Mouse (Mus musculus) CH12.LX (cell line): ENCODE data around the gene Lhfp. TPM values are rescaled to one million over a fixed set of nuclear protein-coding genes. Genes with fewer than 3 reads are reported as not detected.

ENCODE experiments used
- DNase-seq: peaks from one replicate; pipeline ENCODE4 v3.0.0-alpha.2; 2013; ENCODE audit errors: extremely low read depth
- H3K27ac ChIP-seq: 2 replicates; pipeline ENCODE4 v1.5.1; 2012; ENCODE audit warnings: low read depth, mild to moderate bottlenecking, control low read depth, moderate library complexity; ENCODE audit not compliant: insufficient read depth
- H3K27me3 ChIP-seq: replicated peaks from 2 replicates; pipeline ENCODE3; 2012; ENCODE audit warnings: inconsistent platforms
- H3K36me3 ChIP-seq, 2 experiments: replicated peaks in 1 of 2; 2 replicates each; pipeline versions ENCODE3 to v1.6.1; 2012; ENCODE audit warnings: inconsistent platforms in 1 of 2, low read length in 1 of 2, mild to moderate bottlenecking in 1 of 2, mixed read lengths in 1 of 2, moderate library complexity in 1 of 2; ENCODE audit not compliant: control insufficient read depth in 1 of 2, insufficient read depth in 1 of 2
- H3K4me1 ChIP-seq, 2 experiments: 2 replicates each; pipeline ENCODE4 v1.6.1; 2012; ENCODE audit warnings: inconsistent platforms in 1 of 2, moderate library complexity in 1 of 2; ENCODE audit not compliant: insufficient read depth in 2 of 2, control insufficient read depth in 1 of 2
- H3K4me2 ChIP-seq: 2 replicates; pipeline ENCODE4 v1.6.1; 2012; ENCODE audit warnings: low read depth, mild to moderate bottlenecking, control low read depth; ENCODE audit not compliant: poor library complexity, insufficient read depth, severe bottlenecking
- H3K4me3 ChIP-seq, 3 experiments: fragments of 150-350 bp in 1 of 3; sonication (generic) in 1 of 3; replicated peaks in 1 of 3; 2 replicates each; pipeline versions ENCODE3 to v1.5.1; 2011 to 2012; ENCODE audit warnings: low read depth in 2 of 3, low read length in 2 of 3, mild to moderate bottlenecking in 2 of 3, moderate library complexity in 2 of 3, control low read depth in 1 of 3, improper control_type of control experiment in 1 of 3, inconsistent platforms in 1 of 3, mixed read lengths in 1 of 3; ENCODE audit not compliant: poor library complexity in 1 of 3
- H3K79me2 ChIP-seq: replicated peaks from 2 replicates; pipeline ENCODE4 v1.6.1; 2012; ENCODE audit warnings: mild to moderate bottlenecking, moderate library complexity; ENCODE audit not compliant: control insufficient read depth, poor library complexity, insufficient read depth, severe bottlenecking; ENCODE audit errors: extremely low read depth
- H3K9ac ChIP-seq: 2 replicates; pipeline ENCODE4 v1.6.1; 2012; ENCODE audit warnings: low read depth, mild to moderate bottlenecking, control low read depth, moderate library complexity; ENCODE audit not compliant: insufficient read depth
- H3K9me3 ChIP-seq: replicated peaks from 2 replicates; pipeline ENCODE3; 2012; ENCODE audit warnings: low read length, inconsistent platforms, mixed read lengths
- BHLHE40 ChIP-seq: IDR thresholded peaks from 2 replicates; pipeline ENCODE4 v1.6.1; 2011; ENCODE audit warnings: mild to moderate bottlenecking, low read depth, low read length, improper control_type of control experiment
- CHD1 ChIP-seq: IDR thresholded peaks from 2 replicates; pipeline ENCODE4 v1.6.1; 2012; ENCODE audit warnings: low read depth, low read length, improper control_type of control experiment, inconsistent platforms
- CTCF ChIP-seq, 2 experiments: IDR thresholded peaks in 1 of 2; conservative IDR thresholded peaks in 1 of 2; 2 replicates each; pipeline ENCODE4 v1.5.1; 2011 to 2012; ENCODE audit warnings: low read depth in 2 of 2, low read length in 2 of 2, improper control_type of control experiment in 1 of 2, inconsistent platforms in 1 of 2, mild to moderate bottlenecking in 1 of 2, moderate library complexity in 1 of 2
- E2F4 ChIP-seq: IDR thresholded peaks from 2 replicates; pipeline ENCODE4 v1.6.1; 2011; ENCODE audit warnings: low read depth, low read length, improper control_type of control experiment; ENCODE audit not compliant: insufficient replicate concordance
- ELF1 ChIP-seq: IDR thresholded peaks from 2 replicates; pipeline ENCODE4 v1.6.1; 2014; ENCODE audit warnings: low read depth, mild to moderate bottlenecking, inconsistent platforms, low read length, improper control_type of control experiment
- EP300 ChIP-seq: IDR thresholded peaks from 2 replicates; pipeline ENCODE4 v1.6.1; 2011; ENCODE audit warnings: low read length, improper control_type of control experiment
- ETS1 ChIP-seq: conservative IDR thresholded peaks from 2 replicates; pipeline ENCODE4 v1.6.1; 2012; ENCODE audit warnings: low read depth, mild to moderate bottlenecking, inconsistent platforms, low read length, improper control_type of control experiment, moderate library complexity
- GABPA ChIP-seq: IDR thresholded peaks from 2 replicates; pipeline ENCODE4 v1.6.1; 2012; ENCODE audit warnings: low read depth, low read length, improper control_type of control experiment, inconsistent platforms; ENCODE audit not compliant: insufficient replicate concordance
- IRF4 ChIP-seq: IDR thresholded peaks from 2 replicates; pipeline ENCODE4 v1.6.1; 2014; ENCODE audit warnings: low read depth, mild to moderate bottlenecking, inconsistent platforms, low read length, improper control_type of control experiment
- JUND ChIP-seq: conservative IDR thresholded peaks from 2 replicates; pipeline ENCODE4 v1.6.1; 2011; ENCODE audit warnings: low read depth, low read length, improper control_type of control experiment
- KAT2A ChIP-seq: IDR thresholded peaks from 2 replicates; pipeline ENCODE4 v1.6.1; 2012; ENCODE audit warnings: low read length, improper control_type of control experiment, inconsistent platforms; ENCODE audit not compliant: insufficient replicate concordance
- MAFK ChIP-seq: IDR thresholded peaks from 2 replicates; pipeline ENCODE4 v1.6.1; 2011; ENCODE audit warnings: low read length, improper control_type of control experiment; ENCODE audit not compliant: insufficient replicate concordance
- MAX ChIP-seq: IDR thresholded peaks from 2 replicates; pipeline ENCODE4 v1.6.1; 2011; ENCODE audit warnings: low read length, improper control_type of control experiment
- MEF2A ChIP-seq: IDR thresholded peaks from 2 replicates; pipeline ENCODE4 v1.6.1; 2014; ENCODE audit warnings: low read depth, mild to moderate bottlenecking, inconsistent platforms, low read length, improper control_type of control experiment, borderline replicate concordance
- MXI1 ChIP-seq: IDR thresholded peaks from 2 replicates; pipeline ENCODE4 v1.6.1; 2011; ENCODE audit warnings: mild to moderate bottlenecking, low read depth, low read length, improper control_type of control experiment
- NELFE ChIP-seq: IDR thresholded peaks from 2 replicates; pipeline ENCODE4 v1.6.1; 2011; ENCODE audit warnings: low read depth, low read length, improper control_type of control experiment
- NRF1 ChIP-seq: IDR thresholded peaks from 2 replicates; pipeline ENCODE4 v1.6.1; 2014; ENCODE audit warnings: low read depth, mild to moderate bottlenecking, inconsistent platforms, low read length, improper control_type of control experiment, moderate library complexity
- POLR2A ChIP-seq: IDR thresholded peaks from 2 replicates; pipeline ENCODE4 v1.6.1; 2011; ENCODE audit warnings: low read depth, mild to moderate bottlenecking, improper control_type of control experiment, low read length
- POLR2AphosphoS2 ChIP-seq: IDR thresholded peaks from 2 replicates; pipeline ENCODE4 v1.6.1; 2011; ENCODE audit warnings: low read depth, low read length, improper control_type of control experiment
- RCOR1 ChIP-seq: conservative IDR thresholded peaks from 2 replicates; pipeline ENCODE4 v1.6.1; 2012; ENCODE audit warnings: low read depth, mild to moderate bottlenecking, inconsistent platforms, low read length, improper control_type of control experiment
- SIN3A ChIP-seq: IDR thresholded peaks from 2 replicates; pipeline ENCODE4 v1.6.1; 2012; ENCODE audit warnings: low read length, improper control_type of control experiment, inconsistent platforms
- SMC3 ChIP-seq: IDR thresholded peaks from 2 replicates; pipeline ENCODE4 v1.6.1; 2011; ENCODE audit warnings: low read depth, low read length, improper control_type of control experiment
- TCF12 ChIP-seq: IDR thresholded peaks from 2 replicates; pipeline ENCODE4 v1.6.1; 2014; ENCODE audit warnings: low read depth, mild to moderate bottlenecking, inconsistent platforms, low read length, improper control_type of control experiment
- UBTF ChIP-seq: IDR thresholded peaks from 2 replicates; pipeline ENCODE4 v1.6.1; 2012; ENCODE audit warnings: low read depth, mild to moderate bottlenecking, inconsistent platforms, low read length, improper control_type of control experiment, moderate library complexity
- USF1 ChIP-seq: IDR thresholded peaks from 2 replicates; pipeline ENCODE4 v1.6.1; 2014; ENCODE audit warnings: low read depth, mild to moderate bottlenecking, inconsistent platforms, low read length, improper control_type of control experiment
- USF2 ChIP-seq: conservative IDR thresholded peaks from 2 replicates; pipeline ENCODE4 v1.6.1; 2011; ENCODE audit warnings: low read depth, low read length, improper control_type of control experiment
- ZMIZ1 ChIP-seq: IDR thresholded peaks from 2 replicates; pipeline ENCODE4 v1.6.1; 2012; ENCODE audit warnings: low read depth, mild to moderate bottlenecking, inconsistent platforms, low read length, improper control_type of control experiment
- ZNF384 ChIP-seq: IDR thresholded peaks from 2 replicates; pipeline ENCODE4 v1.6.1; 2012; ENCODE audit warnings: low read depth, low read length, improper control_type of control experiment, inconsistent platforms
- dilution Hi-C: fragments of 300-500 bp; cut with MboI; formaldehyde crosslinking; loops from 2 replicates; pipeline ENCODE4 v1.14.3; 2020; ENCODE audit warnings: low sequenced_read_pairs; ENCODE audit not compliant: extremely low pct_unique_long_range_greater_than_20kb, extremely low pct_ligation_motif_present
- in situ Hi-C: fragments of 300-500 bp; cut with MboI; formaldehyde crosslinking; loops from 3 replicates; pipeline ENCODE4 v1.14.3; 2019; ENCODE audit warnings: low sequenced_read_pairs, low pct_ligation_motif_present, low pct_unique_long_range_greater_than_20kb, mixed read lengths
- polyA plus RNA-seq: library from polyadenylated mRNA; unstranded; fragments of >175 nt; gene quantifications from 2 replicates; pipeline ENCODE4 v1.2.1, GENCODE M21; 2012; ENCODE audit warnings: low read depth; ENCODE audit not compliant: insufficient read length
- total RNA-seq, 2 experiments: library from RNA; depleted of rRNA; stranded (reverse); fragments of 300-350 nt in 1 of 2; fragments of >200 nt in 1 of 2; gene quantifications; 2 replicates each; pipeline ENCODE4 v1.2.3; 2012 to 2014

Gene Lhfp
- total and polyA plus RNA-seq, 3 experiments, result not detected

GRCm38 (mm10) chr3:53161963-53162362 lies 120.6 kb downstream of the Lhfp start:
- no peaks in the 10 kb centered on the region for H3K36me3 ChIP-seq
- H3K4me3 ChIP-seq, result no peak overlapping the region
- DNase-seq, result no peak
- no peaks in the 10 kb centered on the region for H3K79me2 ChIP-seq
- no peaks in the 10 kb centered on the region for H3K4me1 ChIP-seq
- H3K27me3 ChIP-seq, result no peaks in the 10 kb centered on the region
- H3K4me2 ChIP-seq, result no peak overlapping the region
- TF ChIP-seq JUND (no peak), GABPA (no peak), ELF1 (no peak), NELFE (no peak), E2F4 (no peak), SMC3 (no peak), POLR2AphosphoS2 (no peak), ZMIZ1 (no peak), POLR2A (no peak), MAX (no peak), MXI1 (no peak), SIN3A (no peak), USF2 (no peak), ZNF384 (no peak)
- no peaks in the 10 kb centered on the region for H3K9me3 ChIP-seq
- no peak overlapping the region for H3K9ac ChIP-seq
- in situ Hi-C loops, result no loop called here
- dilution Hi-C loops, result no loop called here
- no peak overlapping the region for H3K27ac ChIP-seq

GRCm38 (mm10) chr3:53165281-53165680 lies 124.0 kb downstream of the Lhfp start:
- Histone ChIP-seq H3K36me3 (no peaks in the 10 kb centered on the region), H3K4me1 (no peaks in the 10 kb centered on the region), H3K79me2 (no peaks in the 10 kb centered on the region), H3K4me3 (no peak overlapping the region), H3K27me3 (no peaks in the 10 kb centered on the region), H3K9me3 (no peaks in the 10 kb centered on the region), H3K4me2 (no peak overlapping the region), H3K9ac (no peak overlapping the region), H3K27ac (no peak overlapping the region)
- in situ Hi-C loops, result no loop called here
- DNase-seq, result no peak
- dilution Hi-C loops, result no loop called here
- no peak for TF ChIP-seq CTCF (conservative IDR thresholded peaks at IDR 0.05 in 1 of 2, IDR thresholded peaks at IDR 0.05 in 1 of 2; ENCODE audit: low read depth in 2 of 2, low read length in 2 of 2)
- TF ChIP-seq RCOR1, result no peak
- no peak for TF ChIP-seq E2F4
- no peak for TF ChIP-seq UBTF
- TF ChIP-seq USF1, result no peak
- TF ChIP-seq ZMIZ1, result no peak
- TF ChIP-seq ZNF384, result no peak
- no peak for TF ChIP-seq JUND
- no peak for TF ChIP-seq MEF2A
- TF ChIP-seq NRF1, result no peak
- TF ChIP-seq MAFK, result no peak
- TF ChIP-seq TCF12, result no peak
- TF ChIP-seq SMC3, result no peak
- no peak for TF ChIP-seq ETS1
- no peak for TF ChIP-seq BHLHE40
- no peak for TF ChIP-seq EP300
- no peak for TF ChIP-seq KAT2A
- no peak for TF ChIP-seq IRF4
- no peak for TF ChIP-seq SIN3A
- TF ChIP-seq CHD1, result no peak
